Mouse (Mus musculus) MEL (cell line): Measurements from ENCODE around the gene Nf2. TPM values are rescaled to one million over a fixed set of nuclear protein-coding genes. Genes with fewer than 3 reads are reported as not detected.

ENCODE experiments used
- DNase-seq: peaks from one replicate; pipeline ENCODE4 v3.0.0; 2011; ENCODE audit warnings: low read depth, low spot score
- H3K27ac ChIP-seq: 2 replicates; pipeline ENCODE4 v1.5.1; 2012; ENCODE audit warnings: low read depth, mild to moderate bottlenecking, control low read depth, low read length, moderate library complexity; ENCODE audit not compliant: control insufficient read depth
- H3K27me3 ChIP-seq, 2 experiments: fragments of 150-350 bp in 1 of 2; sonication (generic) in 1 of 2; 2 replicates each; pipeline ENCODE4 v1.6.1; 2012; ENCODE audit warnings: low read length in 2 of 2, mild to moderate bottlenecking in 2 of 2, improper control_type of control experiment in 1 of 2, moderate library complexity in 1 of 2; ENCODE audit not compliant: insufficient read depth in 2 of 2, control insufficient read depth in 1 of 2
- H3K36me3 ChIP-seq, 2 experiments: 2 replicates each; pipeline ENCODE4 v1.6.1; 2012 to 2014; ENCODE audit warnings: low read length in 2 of 2, improper control_type of control experiment in 1 of 2, inconsistent platforms in 1 of 2, mild to moderate bottlenecking in 1 of 2; ENCODE audit not compliant: insufficient read depth in 2 of 2, control insufficient read depth in 1 of 2
- H3K4me1 ChIP-seq, 2 experiments: fragments of 150-350 bp in 1 of 2; sonication (generic) in 1 of 2; 2 replicates each; pipeline ENCODE4 v1.6.1; 2012; ENCODE audit warnings: low read length in 2 of 2, improper control_type of control experiment in 1 of 2, mild to moderate bottlenecking in 1 of 2; ENCODE audit not compliant: insufficient read depth in 2 of 2, control insufficient read depth in 1 of 2
- H3K4me3 ChIP-seq, 2 experiments: fragments of 150-350 bp in 1 of 2; sonication (generic) in 1 of 2; 2 replicates each; pipeline ENCODE4 v1.5.1; 2012; ENCODE audit warnings: low read depth in 2 of 2, low read length in 2 of 2, mild to moderate bottlenecking in 2 of 2, moderate library complexity in 2 of 2, control low read depth in 1 of 2, improper control_type of control experiment in 1 of 2; ENCODE audit not compliant: control insufficient read depth in 1 of 2, insufficient read depth in 1 of 2
- H3K79me2 ChIP-seq: 2 replicates; pipeline ENCODE4 v1.6.1; 2012; ENCODE audit warnings: mild to moderate bottlenecking, low read length, moderate library complexity; ENCODE audit not compliant: control insufficient read depth, poor library complexity, insufficient read depth
- H3K9ac ChIP-seq: 2 replicates; pipeline ENCODE4 v1.6.1; 2012; ENCODE audit warnings: low read depth, mild to moderate bottlenecking, control low read depth, low read length, moderate library complexity; ENCODE audit not compliant: control insufficient read depth, poor library complexity, severe bottlenecking
- H3K9me3 ChIP-seq: fragments of 150-350 bp; sonication (generic); replicated peaks from 2 replicates; pipeline ENCODE4 v1.6.1; 2012; ENCODE audit warnings: mild to moderate bottlenecking, low read length, improper control_type of control experiment, moderate library complexity; ENCODE audit not compliant: insufficient read depth
- BHLHE40 ChIP-seq: IDR thresholded peaks from 2 replicates; pipeline ENCODE4 v1.6.1; 2012; ENCODE audit warnings: low read depth, mild to moderate bottlenecking, inconsistent platforms, low read length, improper control_type of control experiment, borderline replicate concordance
- CHD1 ChIP-seq: IDR thresholded peaks from 2 replicates; pipeline ENCODE4 v1.6.1; 2012; ENCODE audit warnings: low read depth, mild to moderate bottlenecking, inconsistent platforms, low read length, improper control_type of control experiment
- CTCF ChIP-seq, 3 experiments: IDR thresholded peaks in 2 of 3; conservative IDR thresholded peaks in 1 of 3; 2 replicates each; pipeline ENCODE4 v1.5.1; 2011 to 2012; ENCODE audit warnings: low read length in 3 of 3, low read depth in 2 of 3, mild to moderate bottlenecking in 2 of 3, improper control_type of control experiment in 1 of 3, inconsistent platforms in 1 of 3, mixed read lengths in 1 of 3, moderate library complexity in 1 of 3; ENCODE audit not compliant: control insufficient read depth in 1 of 3, insufficient read depth in 1 of 3, poor library complexity in 1 of 3, severe bottlenecking in 1 of 3
- E2F4 ChIP-seq: IDR thresholded peaks from 2 replicates; pipeline ENCODE4 v1.6.1; 2011; ENCODE audit warnings: low read depth, low read length, improper control_type of control experiment, borderline replicate concordance
- ELF1 ChIP-seq: IDR thresholded peaks from 2 replicates; pipeline ENCODE4 v1.6.1; 2014; ENCODE audit warnings: low read depth, mild to moderate bottlenecking, inconsistent platforms, low read length, improper control_type of control experiment, moderate library complexity
- EP300 ChIP-seq, 2 experiments: IDR thresholded peaks; 2 replicates each; pipeline ENCODE4 v1.6.1; 2011; ENCODE audit warnings: improper control_type of control experiment in 2 of 2, low read length in 2 of 2, low read depth in 1 of 2, mild to moderate bottlenecking in 1 of 2
- GABPA ChIP-seq: IDR thresholded peaks from 2 replicates; pipeline ENCODE4 v1.6.1; 2012; ENCODE audit warnings: low read depth, mild to moderate bottlenecking, inconsistent platforms, low read length, improper control_type of control experiment, moderate library complexity
- GATA1 ChIP-seq: IDR thresholded peaks from 2 replicates; pipeline ENCODE4 v1.6.1; 2011; ENCODE audit warnings: low read depth, low read length, improper control_type of control experiment
- JUND ChIP-seq: IDR thresholded peaks from 2 replicates; pipeline ENCODE4 v1.6.1; 2011; ENCODE audit warnings: low read depth, mild to moderate bottlenecking, improper control_type of control experiment, low read length
- KAT2A ChIP-seq: conservative IDR thresholded peaks from 2 replicates; pipeline ENCODE4 v1.6.1; 2012; ENCODE audit warnings: low read depth, low read length, improper control_type of control experiment, inconsistent platforms
- MAFK ChIP-seq: IDR thresholded peaks from 2 replicates; pipeline ENCODE4 v1.6.1; 2011; ENCODE audit warnings: low read depth, mild to moderate bottlenecking, low read length, improper control_type of control experiment, borderline replicate concordance
- MAZ ChIP-seq: IDR thresholded peaks from 2 replicates; pipeline ENCODE4 v1.6.1; 2012; ENCODE audit warnings: low read depth, mild to moderate bottlenecking, inconsistent platforms, low read length, improper control_type of control experiment
- MEF2A ChIP-seq: IDR thresholded peaks from 2 replicates; pipeline ENCODE4 v1.6.1; 2014; ENCODE audit warnings: low read depth, mild to moderate bottlenecking, inconsistent platforms, low read length, improper control_type of control experiment; ENCODE audit not compliant: poor library complexity, insufficient replicate concordance, severe bottlenecking; ENCODE audit errors: extremely low read depth
- MXI1 ChIP-seq: IDR thresholded peaks from 2 replicates; pipeline ENCODE4 v1.6.1; 2011; ENCODE audit warnings: mild to moderate bottlenecking, low read depth, low read length, improper control_type of control experiment
- MYB ChIP-seq: IDR thresholded peaks from 2 replicates; pipeline ENCODE4 v1.6.1; 2011; ENCODE audit warnings: mild to moderate bottlenecking, low read depth, low read length, improper control_type of control experiment
- NRF1 ChIP-seq: IDR thresholded peaks from 2 replicates; pipeline ENCODE4 v1.6.1; 2014; ENCODE audit warnings: low read depth, mild to moderate bottlenecking, inconsistent platforms, low read length, improper control_type of control experiment, moderate library complexity; ENCODE audit not compliant: poor library complexity, insufficient read depth, severe bottlenecking
- POLR2A ChIP-seq, 2 experiments: IDR thresholded peaks; 2 replicates each; pipeline ENCODE4 v1.6.1; 2011 to 2012; ENCODE audit warnings: low read length in 2 of 2, mild to moderate bottlenecking in 2 of 2, control low read depth in 1 of 2, improper control_type of control experiment in 1 of 2, low read depth in 1 of 2, moderate library complexity in 1 of 2; ENCODE audit not compliant: control insufficient read depth in 1 of 2, insufficient read depth in 1 of 2, poor library complexity in 1 of 2
- POLR2AphosphoS2 ChIP-seq: IDR thresholded peaks from 2 replicates; pipeline ENCODE4 v1.6.1; 2011; ENCODE audit warnings: low read length, improper control_type of control experiment
- POLR2AphosphoS5 ChIP-seq: IDR thresholded peaks from 2 replicates; pipeline ENCODE4 v1.6.1; 2012; ENCODE audit warnings: low read depth, borderline replicate concordance, mild to moderate bottlenecking, inconsistent platforms, low read length, moderate library complexity, mixed read lengths
- RAD21 ChIP-seq: IDR thresholded peaks from 2 replicates; pipeline ENCODE4 v1.6.1; 2011; ENCODE audit warnings: mild to moderate bottlenecking, low read depth, low read length, improper control_type of control experiment
- SMC3 ChIP-seq: IDR thresholded peaks from 2 replicates; pipeline ENCODE4 v1.6.1; 2011; ENCODE audit warnings: low read depth, low read length, improper control_type of control experiment
- TAL1 ChIP-seq: IDR thresholded peaks from 2 replicates; pipeline ENCODE4 v1.6.1; 2012; ENCODE audit warnings: mild to moderate bottlenecking, inconsistent platforms, low read length, moderate library complexity, mixed read lengths
- TBP ChIP-seq: IDR thresholded peaks from 2 replicates; pipeline ENCODE4 v1.8.0; 2011; ENCODE audit warnings: low read depth, low read length, improper control_type of control experiment
- TCF12 ChIP-seq: IDR thresholded peaks from 2 replicates; pipeline ENCODE4 v1.6.1; 2014; ENCODE audit warnings: low read depth, mild to moderate bottlenecking, inconsistent platforms, low read length, improper control_type of control experiment, moderate library complexity
- UBTF ChIP-seq: IDR thresholded peaks from 2 replicates; pipeline ENCODE4 v1.6.1; 2012; ENCODE audit warnings: low read depth, mild to moderate bottlenecking, inconsistent platforms, low read length, improper control_type of control experiment, moderate library complexity, borderline replicate concordance; ENCODE audit not compliant: insufficient read depth
- USF2 ChIP-seq, 2 experiments: IDR thresholded peaks; 2 replicates each; pipeline ENCODE4 v1.6.1; 2011 to 2012; ENCODE audit warnings: improper control_type of control experiment in 2 of 2, low read length in 2 of 2, borderline replicate concordance in 1 of 2, inconsistent platforms in 1 of 2, low read depth in 1 of 2, mild to moderate bottlenecking in 1 of 2; ENCODE audit not compliant: insufficient read depth in 1 of 2
- ZC3H11A ChIP-seq: IDR thresholded peaks from 2 replicates; pipeline ENCODE4 v1.6.1; 2012; ENCODE audit warnings: low read depth, mild to moderate bottlenecking, inconsistent platforms, low read length, improper control_type of control experiment
- ZKSCAN1 ChIP-seq: IDR thresholded peaks from 2 replicates; pipeline ENCODE4 v1.6.1; 2012; ENCODE audit warnings: low read depth, mild to moderate bottlenecking, inconsistent platforms, low read length, improper control_type of control experiment, moderate library complexity
- ZMIZ1 ChIP-seq: IDR thresholded peaks from 2 replicates; pipeline ENCODE4 v1.6.1; 2012; ENCODE audit warnings: low read depth, mild to moderate bottlenecking, inconsistent platforms, low read length, improper control_type of control experiment, moderate library complexity
- polyA plus RNA-seq, 2 experiments: library from polyadenylated mRNA; stranded (reverse) in 1 of 2; unstranded in 1 of 2; fragments of >175 nt in 1 of 2; fragments of >200 nt in 1 of 2; gene quantifications; 2 replicates each; pipeline versions ENCODE4 v1.2.1 to v1.2.4; 2012; ENCODE audit warnings: low replicate concordance in 2 of 2, low read depth in 1 of 2; ENCODE audit not compliant: insufficient read length in 2 of 2, insufficient read depth in 1 of 2, missing spikeins in 1 of 2
- total RNA-seq: library from RNA; depleted of rRNA; stranded (reverse); fragments of 300-350 nt; gene quantifications from 2 replicates; pipeline ENCODE4 v1.2.3, GENCODE M21; 2012

The Nf2 gene
- total and polyA plus RNA-seq, 3 experiments = 73.6 to 246 (median 95.6) TPM

DNA sequence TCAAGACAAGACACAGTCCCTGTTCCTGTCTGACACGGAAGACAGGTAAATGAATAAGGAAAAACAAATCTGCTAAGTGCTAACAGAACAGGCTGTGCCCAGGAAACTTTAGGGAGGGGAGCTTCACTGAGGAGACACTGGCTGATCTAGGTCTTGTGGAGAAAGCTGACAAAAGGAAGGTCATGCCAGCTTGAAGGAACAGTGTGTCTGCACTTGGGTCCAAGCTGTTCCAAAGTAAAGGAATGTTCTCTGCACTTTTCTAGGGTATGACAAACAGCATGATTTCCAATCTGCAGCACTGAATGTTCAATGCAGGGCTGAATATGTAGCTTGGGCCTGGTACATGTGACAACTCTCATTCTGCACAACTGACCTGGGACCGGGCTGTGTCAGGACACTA, 21.4 kb downstream of the Nf2 start:
- DNase-seq = no peak
- H3K4me3 ChIP-seq = no peak overlapping the region
- H3K27ac ChIP-seq = no peak overlapping the region
- H3K27me3 ChIP-seq = no peaks in the 10 kb centered on the region
- no peak overlapping the region for H3K9ac ChIP-seq
- H3K36me3 ChIP-seq = peaks cover 2 to 35% of the 10 kb centered on the region in 2 experiments; a peak in 3 of 4 replicates
- TF ChIP-seq MYB (no peak), MEF2A (no peak), MAFK (no peak), TAL1 (no peak), POLR2AphosphoS5 (no peak), ZKSCAN1 (no peak), NRF1 (no peak), POLR2A (IDR thresholded peaks at IDR 0.05; ENCODE audit: control insufficient read depth in 1 of 2, insufficient read depth in 1 of 2, low read depth in 1 of 2, low read length in 2 of 2, poor library complexity in 1 of 2) (no peak), UBTF (no peak), MAZ (no peak), EP300 (IDR thresholded peaks at IDR 0.05; ENCODE audit: low read depth in 1 of 2, low read length in 2 of 2) (no peak), SMC3 (no peak), RAD21 (no peak)
- H3K79me2 ChIP-seq = peaks cover 23% of the 10 kb centered on the region
- H3K9me3 ChIP-seq = no peaks in the 10 kb centered on the region
- peaks cover 24 to 27% of the 10 kb centered on the region in 2 experiments for H3K4me1 ChIP-seq

DNA sequence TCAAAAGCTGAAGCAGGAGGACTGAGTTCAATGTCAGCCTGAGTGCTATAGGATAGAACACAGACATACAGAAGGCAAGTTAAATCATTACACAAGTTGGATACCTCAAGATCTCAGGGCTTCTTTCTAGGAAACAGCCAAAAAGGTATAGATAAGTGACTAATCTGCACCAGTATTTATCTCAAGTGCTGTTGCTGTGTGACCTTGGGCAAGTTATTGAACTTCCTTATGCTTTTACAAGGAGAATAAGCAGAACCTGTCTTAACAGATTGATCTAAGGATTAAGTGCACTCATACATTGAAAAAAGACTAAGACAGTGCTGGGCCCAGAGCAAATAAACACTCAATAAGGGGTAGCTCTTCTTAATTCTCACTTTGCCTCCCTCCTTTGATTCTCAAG, 22.0 kb downstream of the Nf2 start:
- Histone ChIP-seq H3K27ac (no peak overlapping the region), H3K79me2 (peaks cover 20% of the 10 kb centered on the region), H3K9ac (no peak overlapping the region), H3K27me3 (no peaks in the 10 kb centered on the region), H3K9me3 (no peaks in the 10 kb centered on the region), H3K36me3 (peaks cover 2 to 30% of the 10 kb centered on the region in 2 experiments; a peak in 3 of 4 replicates), H3K4me3 (no peak overlapping the region), H3K4me1 (peaks cover 24% of the 10 kb centered on the region in 2 experiments)
- peak; percentile 50 for DNase-seq
- TF ChIP-seq SMC3 = no peak
- no peak for TF ChIP-seq MAFK
- peak; percentile 87 for TF ChIP-seq GATA1
- TF ChIP-seq MEF2A = no peak
- TF ChIP-seq MXI1 = no peak
- TF ChIP-seq NRF1 = no peak
- no peak for TF ChIP-seq CHD1
- TF ChIP-seq ZC3H11A = no peak
- TF ChIP-seq ZKSCAN1 = no peak
- TF ChIP-seq UBTF = no peak
- TF ChIP-seq TAL1 = no peak
- TF ChIP-seq ELF1 = 0 out of 2 replicates have a peak, but pooled peaks have one; percentile 41
- no peak for TF ChIP-seq TBP
- TF ChIP-seq POLR2AphosphoS2 = no peak
- no peak for TF ChIP-seq JUND
- peak; percentile 29; the same call in 1 of the 2 replicates for TF ChIP-seq BHLHE40
- TF ChIP-seq USF2 (IDR thresholded peaks at IDR 0.05; ENCODE audit: borderline replicate concordance in 1 of 2, insufficient read depth in 1 of 2, low read depth in 1 of 2, low read length in 2 of 2) = no peak
- TF ChIP-seq KAT2A = no peak
- TF ChIP-seq GABPA = no peak
- no peak for TF ChIP-seq E2F4
- TF ChIP-seq CTCF (IDR thresholded peaks at IDR 0.05 in 2 of 3, conservative IDR thresholded peaks at IDR 0.05 in 1 of 3; ENCODE audit: control insufficient read depth in 1 of 3, insufficient read depth in 1 of 3, low read depth in 2 of 3, low read length in 3 of 3, poor library complexity in 1 of 3, severe bottlenecking in 1 of 3) = no peak
- TF ChIP-seq ZMIZ1 = no peak
- TF ChIP-seq TCF12 = peak; percentile 59
- peak; percentile 65 to 70 for TF ChIP-seq EP300 (IDR thresholded peaks at IDR 0.05; ENCODE audit: low read depth in 1 of 2, low read length in 2 of 2)
